Mouse (Mus musculus) brain, embryonic 14.5 days (tissue): ENCODE results near the gene Gm21188.
"Not testable (repeated sequence)": the region's sequence is repeated elsewhere in the genome, so short reads cannot be mapped to it uniquely, and the experiment has no call there.

Experiments
- CTCF ChIP-seq: fragments of 200-500 bp; IDR thresholded peaks from 2 replicates; pipeline ENCODE4 v1.5.1; 2012; ENCODE audit warnings: inconsistent platforms, mild to moderate bottlenecking, moderate library complexity, borderline replicate concordance; ENCODE audit not compliant: insufficient read depth, insufficient read length; ENCODE audit errors: extremely low read depth
- POLR2A ChIP-seq: fragments of 200-500 bp; IDR thresholded peaks from 2 replicates; pipeline ENCODE4 v1.6.1; 2012; ENCODE audit warnings: mild to moderate bottlenecking, inconsistent platforms, borderline replicate concordance; ENCODE audit not compliant: poor library complexity, insufficient read depth, insufficient read length, severe bottlenecking; ENCODE audit errors: extremely low read depth

DNA sequence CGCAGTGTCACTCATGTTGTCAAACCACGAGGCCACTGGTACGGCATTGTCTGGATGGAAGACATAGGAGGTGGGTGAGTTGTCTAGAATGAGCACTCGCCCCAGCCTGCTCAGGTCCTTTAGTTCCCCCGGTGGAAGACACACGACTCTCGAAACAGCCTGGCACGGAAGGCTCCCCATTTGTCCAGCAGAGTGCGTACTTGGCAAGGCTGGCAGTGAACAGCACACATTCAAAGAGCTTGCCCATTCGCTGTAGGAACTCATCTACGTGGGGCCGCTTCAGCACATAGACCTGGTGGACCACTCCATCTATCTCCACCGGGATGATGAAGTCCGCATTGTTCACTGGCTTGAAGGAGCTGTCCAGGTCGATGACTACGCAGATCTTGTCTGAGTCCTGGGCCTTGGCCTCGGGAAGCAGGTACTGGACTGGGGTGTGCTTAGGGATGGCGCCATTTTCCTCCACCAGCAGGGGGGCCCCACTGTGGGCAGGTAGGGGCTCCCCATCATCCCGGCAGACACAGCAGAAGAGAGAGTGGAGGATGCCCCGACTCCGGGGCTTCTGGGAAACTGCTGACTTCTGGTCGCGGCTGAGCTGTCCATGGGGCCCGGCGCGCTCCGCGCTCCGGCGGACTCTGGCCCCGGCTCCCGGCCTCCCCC lies 36.5 kb downstream of the Gm21188 start:
- TF ChIP-seq CTCF, POLR2A: not testable (repeated sequence)
